Mouse (Mus musculus) kidney, postnatal 4 days (tissue): ENCODE results near the gene Pitpnb.

Source experiments
- DNase-seq, 2 experiments: peaks; one replicate each; pipeline ENCODE4 v3.0.0; 2021; ENCODE audit warnings: mixed read lengths in 2 of 2

Pitpnb gene

GRCm38 (mm10) chr5:111399271-111399670, 68.7 kb downstream of the Pitpnb start:
- DNase-seq, result no peak

GRCm38 (mm10) chr5:111401879-111402650, 71.5 kb downstream of the Pitpnb start:
- no peak for DNase-seq

GRCm38 (mm10) chr5:111402651-111402996, 72.1 kb downstream of the Pitpnb start:
- no peak for DNase-seq

GRCm38 (mm10) chr5:111404721-111405120, 74.2 kb downstream of the Pitpnb start:
- no peak for DNase-seq

- peak; percentile 22 to 43 for DNase-seq
Measured at GRCm38 (mm10) chr5:111408470-111409105, 78.0 kb downstream of the Pitpnb start.

GRCm38 (mm10) chr5:111409412-111410044, 79.0 kb downstream of the Pitpnb start:
- DNase-seq, result peak; percentile 52 to 65

- DNase-seq, result no peak
Measured at GRCm38 (mm10) chr5:111410665-111411064, 80.1 kb downstream of the Pitpnb start.

GRCm38 (mm10) chr5:111414192-111414591, 83.6 kb downstream of the Pitpnb start:
- peak; percentile 87 to 89 for DNase-seq

GRCm38 (mm10) chr5:111414770-111415249, 84.2 kb downstream of the Pitpnb start:
- DNase-seq, result no peak

GRCm38 (mm10) chr5:111415575-111415974, 85.0 kb downstream of the Pitpnb start:
- no peak for DNase-seq

GRCm38 (mm10) chr5:111416048-111416447, 85.5 kb downstream of the Pitpnb start:
- no peak for DNase-seq

- DNase-seq, result peak; percentile 91 to 95
Measured at GRCm38 (mm10) chr5:111416591-111417374, 86.2 kb downstream of the Pitpnb start, which contains the start of gene Mn1. TSS of gene Mn1 (plus strand) at chr5:111417362.

- peak; percentile 54 to 66 for DNase-seq
Measured at GRCm38 (mm10) chr5:111417378-111418131, 87.0 kb downstream of the Pitpnb start.

GRCm38 (mm10) chr5:111418202-111419120, 87.9 kb downstream of the Pitpnb start:
- peak; percentile 59 to 72 for DNase-seq

- peak; percentile 26 to 42 for DNase-seq
Measured at GRCm38 (mm10) chr5:111419121-111419881, 88.7 kb downstream of the Pitpnb start.

- DNase-seq, result peak; percentile 43 to 50
Measured at GRCm38 (mm10) chr5:111420011-111420691, 89.6 kb downstream of the Pitpnb start.

GRCm38 (mm10) chr5:111420896-111421295, 90.3 kb downstream of the Pitpnb start:
- DNase-seq, result no peak

- DNase-seq, result no peak
Measured at GRCm38 (mm10) chr5:111421424-111421823, 90.9 kb downstream of the Pitpnb start.

GRCm38 (mm10) chr5:111422058-111422800, 91.7 kb downstream of the Pitpnb start:
- DNase-seq, result no peak
